Mouse (Mus musculus) kidney, postnatal 10 days (tissue): Measurements from ENCODE around the gene Tmem102.
A peak's percentile ranks its signal among the peaks of the same experiment; 100 is the strongest.

Experiments
- DNase-seq: peaks from one replicate; pipeline ENCODE4 v3.0.0; 2021; ENCODE audit warnings: mixed read lengths

Gene Tmem102

GRCm38 (mm10) chr11:69804972-69805909 is at the start of gene Tmem102:
Tmem102 (minus strand) TSS chr11:69805624.
- DNase-seq: peak; percentile 79

- DNase-seq: no peak
These were observed 49.3 kb upstream of the Tmem102 start for GRCm38 (mm10) chr11:69854680-69855079.

GRCm38 (mm10) chr11:69853994-69854393 is 48.6 kb upstream of the Tmem102 start:
- DNase-seq: peak; percentile 47

GRCm38 (mm10) chr11:69850754-69851153 is 45.3 kb upstream of the Tmem102 start:
- no peak for DNase-seq

GRCm38 (mm10) chr11:69849884-69850283 is 44.5 kb upstream of the Tmem102 start:
- DNase-seq: no peak

- no peak for DNase-seq
These were observed 43.7 kb upstream of the Tmem102 start for GRCm38 (mm10) chr11:69849128-69849527.

- no peak for DNase-seq
These were observed 42.6 kb upstream of the Tmem102 start for GRCm38 (mm10) chr11:69848021-69848420.

- peak; percentile 58 for DNase-seq
These were observed 41.6 kb upstream of the Tmem102 start for GRCm38 (mm10) chr11:69846738-69847688.

- peak; percentile 97 for DNase-seq
These were observed 40.8 kb upstream of the Tmem102 start, which contains the start of gene Plscr3 for GRCm38 (mm10) chr11:69846198-69846680. Plscr3 (plus strand) TSS chr11:69846376.

- peak; percentile 45 for DNase-seq
These were observed 33.3 kb upstream of the Tmem102 start for GRCm38 (mm10) chr11:69838714-69839104.

- DNase-seq: peak; percentile 97
These were observed 32.7 kb upstream of the Tmem102 start, which contains the start of gene Tmem256 for GRCm38 (mm10) chr11:69837952-69838713. Tmem256 (plus strand) TSS chr11:69838514.

GRCm38 (mm10) chr11:69837604-69837951 is 32.2 kb upstream of the Tmem102 start, which contains the start of gene Nlgn2:
Nlgn2 (minus strand) TSS chr11:69837784.
- DNase-seq: no peak

- peak; percentile 63 for DNase-seq
These were observed 31.5 kb upstream of the Tmem102 start for GRCm38 (mm10) chr11:69836703-69837576.

- no peak for DNase-seq
These were observed 30.5 kb upstream of the Tmem102 start for GRCm38 (mm10) chr11:69835966-69836335.

GRCm38 (mm10) chr11:69835326-69835965 is 30.0 kb upstream of the Tmem102 start:
- DNase-seq: no peak

- peak; percentile 60 for DNase-seq
These were observed 28.7 kb upstream of the Tmem102 start for GRCm38 (mm10) chr11:69834001-69834549.

GRCm38 (mm10) chr11:69833554-69833953 is 28.1 kb upstream of the Tmem102 start:
- no peak for DNase-seq

- DNase-seq: no peak
These were observed 23.4 kb upstream of the Tmem102 start for GRCm38 (mm10) chr11:69828832-69829231.

- DNase-seq: no peak
These were observed 18.0 kb upstream of the Tmem102 start for GRCm38 (mm10) chr11:69823456-69823855.

GRCm38 (mm10) chr11:69822080-69822479 is 16.7 kb upstream of the Tmem102 start, which contains the start of gene Spem1:
Spem1 (minus strand) TSS chr11:69822180.
- DNase-seq: no peak
